Mouse (Mus musculus): ENCODE measurements at regions not wholly inside any gene's neighbourhood (a gene's known extent, or its start where the extent isn't known, plus 50 kb on each side); places are given as distances from the start of the nearest gene placed in this dataset.

DNA sequence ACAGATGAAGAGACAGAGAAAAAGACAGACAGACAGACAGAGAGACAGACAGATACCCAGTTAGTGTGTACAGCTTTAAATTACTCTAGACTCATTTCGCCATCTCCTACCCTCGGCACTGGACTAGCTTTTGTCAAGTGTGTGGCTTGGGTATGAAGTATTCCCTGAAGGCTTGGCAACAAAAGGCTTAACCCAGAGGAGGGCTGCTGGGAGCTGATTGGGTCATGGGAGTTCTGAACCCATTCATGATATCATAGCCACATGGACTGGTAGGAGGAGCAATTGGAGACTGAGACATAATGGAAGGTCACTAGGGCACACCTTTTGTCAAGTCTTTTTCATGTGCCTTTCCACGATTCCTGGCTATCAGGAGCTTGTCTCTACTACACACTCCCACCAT, 223.7 kb upstream of the Vstm2b start:
- TF ChIP-seq CTCF (IDR thresholded peaks at IDR 0.05; ENCODE audit: extremely low read depth, insufficient read length, insufficient replicate concordance, low read depth, low read length) (no peak), POLR2A (IDR thresholded peaks at IDR 0.05; ENCODE audit: low read depth, low read length) (no peak)

Data from small intestine, adult 2 months (tissue).